Mouse (Mus musculus) hindbrain, embryonic 11.5 days (tissue): ENCODE results near the gene Prdm11. TPM values are rescaled to one million over a fixed set of nuclear protein-coding genes. Genes with fewer than 3 reads are reported as not detected.

ENCODE experiments used
- ATAC-seq: fragments of 200-750 bp; cut with Nextera tagmentation; 2 replicates; pipeline ENCODE4 v1.8.0; 2017; ENCODE audit warnings: mild to moderate bottlenecking, moderate TSS enrichment, moderate library complexity; ENCODE audit not compliant: low FRiP score
- DNase-seq: peaks from one replicate; pipeline ENCODE4 v3.0.0-alpha.2; 2015; ENCODE audit warnings: low spot score
- H3K27ac ChIP-seq: fragments of 300-500 bp; sonication (generic); 2 replicates; pipeline ENCODE4 v1.5.1; 2014; ENCODE audit warnings: mild to moderate bottlenecking, low read depth, low read length
- H3K27me3 ChIP-seq: fragments of 300-500 bp; sonication (generic); 2 replicates; pipeline ENCODE4 v1.6.1; 2014; ENCODE audit warnings: mild to moderate bottlenecking, low read length, moderate library complexity, mixed read lengths; ENCODE audit not compliant: control insufficient read depth, insufficient read depth
- H3K36me3 ChIP-seq: fragments of 300-500 bp; sonication (generic); 2 replicates; pipeline ENCODE4 v1.6.1; 2014; ENCODE audit warnings: mild to moderate bottlenecking, low read length, moderate library complexity, mixed read lengths; ENCODE audit not compliant: control insufficient read depth, insufficient read depth
- H3K4me1 ChIP-seq: fragments of 300-500 bp; sonication (generic); replicated peaks from 2 replicates; pipeline ENCODE4 v1.6.1; 2014; ENCODE audit warnings: low read length, mixed read lengths; ENCODE audit not compliant: control insufficient read depth, insufficient read depth
- H3K4me2 ChIP-seq: fragments of 300-500 bp; sonication (generic); replicated peaks from 2 replicates; pipeline ENCODE4 v1.6.1; 2014; ENCODE audit warnings: mild to moderate bottlenecking, low read depth, low read length
- H3K4me3 ChIP-seq: fragments of 300-500 bp; sonication (generic); 2 replicates; pipeline ENCODE4 v1.5.1; 2014; ENCODE audit warnings: low read depth, low read length
- H3K9ac ChIP-seq: fragments of 300-500 bp; sonication (generic); 2 replicates; pipeline ENCODE4 v1.6.1; 2014; ENCODE audit warnings: low read depth, low read length
- H3K9me3 ChIP-seq: fragments of 300-500 bp; sonication (generic); 2 replicates; pipeline ENCODE4 v1.6.1; 2016; ENCODE audit warnings: low read length; ENCODE audit not compliant: control insufficient read depth
- WGBS: fragments of 180-500 bp; shearing (Covaris S2); extraction: QIAGEN DNeasy Blood & Tissue Kit; methylation state at CpG from one replicate; pipeline ENCODE4 v1.1.7; 2014; 5-methylcytosine and 5-hydroxymethylcytosine counted together
- polyA plus RNA-seq: library from polyadenylated mRNA; unstranded; fragments of >200 nt; fragmentation: Nextera tagmentation; extraction: Ambion mirVana; gene quantifications from 2 replicates; pipeline ENCODE4 v1.2.1, GENCODE M21; 2014

Gene Prdm11
- polyA plus RNA-seq, 1 experiment from 2014 or later, result 2.2 TPM

DNA sequence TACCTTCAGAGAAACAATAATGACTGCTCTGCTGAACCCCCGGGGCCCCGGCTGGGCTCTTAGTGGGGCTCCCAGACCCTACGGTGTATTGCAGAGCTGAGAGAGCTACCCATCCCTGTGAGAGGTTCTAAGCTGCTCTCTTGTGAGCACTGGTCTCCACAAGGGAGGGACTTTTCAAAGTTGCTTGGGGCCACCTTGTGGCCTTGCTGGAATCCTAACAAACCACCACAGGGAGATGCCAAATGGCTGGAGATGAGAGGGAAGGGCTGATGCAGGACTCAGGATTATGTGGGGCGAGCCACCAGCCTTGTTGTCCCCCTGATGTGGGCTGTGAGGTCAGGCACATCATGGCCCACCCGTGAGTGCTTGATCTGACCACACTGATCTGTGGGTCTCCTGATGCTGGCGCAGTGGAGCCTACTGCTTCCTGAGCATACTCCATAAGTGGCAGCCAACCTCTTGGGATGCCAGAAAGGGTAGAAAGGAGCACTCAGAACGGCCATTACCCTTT, 58.8 kb downstream of the Prdm11 start:
- H3K9ac ChIP-seq, result no peak overlapping the region
- WGBS, result 79% methylated on average over 7 of the region's 7 CpGs
- no peaks in the 10 kb centered on the region for H3K36me3 ChIP-seq
- ATAC-seq (no peak), DNase-seq (no peak)
- H3K27me3 ChIP-seq, result no peaks in the 10 kb centered on the region
- no peak overlapping the region for H3K4me2 ChIP-seq
- H3K9me3 ChIP-seq, result no peaks in the 10 kb centered on the region
- no peaks in the 10 kb centered on the region for H3K4me1 ChIP-seq
- H3K27ac ChIP-seq, result no peak overlapping the region
- no peak overlapping the region for H3K4me3 ChIP-seq

DNA sequence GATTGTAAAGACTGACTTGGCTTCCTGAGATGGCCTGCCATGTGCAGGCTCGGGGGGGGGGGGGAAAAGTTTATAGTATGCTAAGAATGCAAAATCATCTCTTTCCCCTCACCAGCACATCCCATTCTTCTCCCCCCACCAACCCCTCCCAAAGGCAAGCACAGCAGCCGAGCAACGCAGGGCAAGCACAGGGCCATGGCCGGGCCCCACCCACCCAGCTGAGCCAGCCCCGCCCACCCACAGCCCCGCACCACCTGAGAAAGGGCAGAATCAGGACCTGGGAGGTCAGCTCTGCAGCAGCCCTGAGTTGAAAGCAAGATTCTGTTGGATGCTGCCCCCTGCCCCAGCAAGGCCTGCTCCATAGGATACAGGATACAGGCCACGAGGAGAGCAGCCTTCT, 60.4 kb downstream of the Prdm11 start:
- Histone ChIP-seq H3K4me3 (no peak overlapping the region), H3K27me3 (no peaks in the 10 kb centered on the region), H3K36me3 (no peaks in the 10 kb centered on the region), H3K4me2 (no peak overlapping the region), H3K9ac (no peak overlapping the region), H3K9me3 (no peaks in the 10 kb centered on the region), H3K27ac (no peak overlapping the region), H3K4me1 (no peaks in the 10 kb centered on the region)
- DNase-seq (no peak), ATAC-seq (no peak)
- 67% methylated on average over 7 of the region's 7 CpGs for WGBS

DNA sequence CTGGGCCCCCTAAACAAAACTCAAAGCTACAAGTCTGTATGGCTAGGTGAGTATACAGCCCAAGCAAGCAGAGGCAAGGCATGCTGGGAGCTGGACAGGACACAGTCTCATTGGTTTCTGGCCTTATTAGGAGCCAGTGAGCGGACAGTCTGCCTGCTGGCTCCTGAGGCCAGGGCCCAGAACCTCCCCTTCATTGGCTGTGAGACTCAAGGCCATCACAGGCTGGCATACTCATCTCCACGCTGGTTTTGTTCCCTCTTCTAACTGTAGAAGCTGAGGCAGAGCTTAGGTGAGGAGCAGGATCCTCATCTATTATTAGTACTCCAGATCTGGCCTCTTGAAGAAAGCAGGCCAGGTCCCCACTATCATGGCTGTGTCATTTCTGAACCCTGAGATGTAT, 60.8 kb downstream of the Prdm11 start:
- 86% methylated on average over 2 of the region's 2 CpGs for WGBS
- H3K27ac ChIP-seq, result no peak overlapping the region
- no peak for ATAC-seq
- H3K27me3 ChIP-seq, result no peaks in the 10 kb centered on the region
- no peak overlapping the region for H3K4me2 ChIP-seq
- no peak for DNase-seq
- H3K36me3 ChIP-seq, result no peaks in the 10 kb centered on the region
- no peak overlapping the region for H3K4me3 ChIP-seq
- no peak overlapping the region for H3K9ac ChIP-seq
- H3K4me1 ChIP-seq, result no peaks in the 10 kb centered on the region
- no peaks in the 10 kb centered on the region for H3K9me3 ChIP-seq

DNA sequence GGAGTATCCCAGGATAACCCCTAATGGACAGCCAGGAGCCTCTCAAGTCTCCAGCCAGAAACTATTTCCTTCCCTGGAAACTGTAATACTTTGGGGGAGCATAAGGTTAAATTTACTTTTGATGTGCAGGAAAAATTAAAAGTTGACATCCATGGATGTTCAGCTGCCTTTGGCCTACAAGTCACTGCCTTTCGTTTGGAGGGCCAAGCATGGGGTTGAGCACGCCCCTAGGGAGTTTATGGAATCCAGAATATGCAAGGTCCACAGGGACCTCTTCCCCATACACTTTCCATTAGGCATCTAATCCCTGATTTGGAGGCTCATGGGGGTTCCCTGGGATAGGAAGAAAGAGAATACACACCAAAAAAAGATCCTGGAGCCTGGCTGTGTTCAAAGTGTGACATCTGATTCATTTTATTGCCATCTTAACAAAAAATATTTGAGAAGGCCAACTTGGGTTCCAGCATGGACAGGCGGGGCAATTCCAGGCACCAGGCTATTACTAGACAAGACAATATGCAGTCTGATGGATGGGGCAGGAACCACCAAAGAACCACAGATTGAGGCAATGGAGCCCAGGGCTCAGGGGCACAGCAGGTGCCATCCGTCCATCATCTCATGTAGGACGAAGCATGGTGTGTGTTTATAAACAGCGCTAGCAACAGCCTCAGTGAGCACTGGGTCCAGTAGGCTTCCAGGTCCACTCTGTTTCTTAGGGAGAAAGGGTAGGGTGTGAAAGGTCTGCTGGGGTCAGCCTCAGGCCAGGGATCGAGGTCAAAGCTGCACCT, 61.5 kb downstream of the Prdm11 start:
- Histone ChIP-seq H3K4me2 (no peak overlapping the region), H3K4me1 (no peaks in the 10 kb centered on the region), H3K27ac (no peak overlapping the region), H3K9me3 (no peaks in the 10 kb centered on the region), H3K9ac (no peak overlapping the region), H3K27me3 (no peaks in the 10 kb centered on the region), H3K4me3 (no peak overlapping the region), H3K36me3 (no peaks in the 10 kb centered on the region)
- no peak for ATAC-seq
- WGBS, result 80% methylated on average over 7 of the region's 7 CpGs
- DNase-seq, result no peak

DNA sequence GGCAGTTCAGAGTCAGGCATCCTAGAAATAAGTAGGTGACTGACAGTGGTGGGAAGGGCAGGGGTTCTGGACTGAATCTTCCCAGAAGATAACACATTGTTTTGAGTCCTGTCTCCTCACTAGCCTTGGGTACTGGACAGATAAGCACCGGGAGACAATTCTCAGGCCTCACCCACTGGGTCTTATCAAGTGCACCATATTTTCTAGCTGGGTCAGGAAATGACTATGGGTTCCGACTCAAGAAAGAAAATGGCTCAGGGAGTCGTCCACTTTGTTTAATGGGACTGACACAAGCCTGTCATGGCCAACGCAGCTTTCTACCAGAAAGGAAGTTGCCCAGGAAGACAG, 62.7 kb downstream of the Prdm11 start:
- Histone ChIP-seq H3K27ac (no peak overlapping the region), H3K4me1 (no peaks in the 10 kb centered on the region), H3K4me3 (no peak overlapping the region), H3K36me3 (no peaks in the 10 kb centered on the region), H3K4me2 (no peak overlapping the region), H3K9me3 (no peaks in the 10 kb centered on the region), H3K27me3 (no peaks in the 10 kb centered on the region), H3K9ac (no peak overlapping the region)
- 84% methylated on average over 4 of the region's 4 CpGs for WGBS
- DNase-seq (no peak), ATAC-seq (no peak)

DNA sequence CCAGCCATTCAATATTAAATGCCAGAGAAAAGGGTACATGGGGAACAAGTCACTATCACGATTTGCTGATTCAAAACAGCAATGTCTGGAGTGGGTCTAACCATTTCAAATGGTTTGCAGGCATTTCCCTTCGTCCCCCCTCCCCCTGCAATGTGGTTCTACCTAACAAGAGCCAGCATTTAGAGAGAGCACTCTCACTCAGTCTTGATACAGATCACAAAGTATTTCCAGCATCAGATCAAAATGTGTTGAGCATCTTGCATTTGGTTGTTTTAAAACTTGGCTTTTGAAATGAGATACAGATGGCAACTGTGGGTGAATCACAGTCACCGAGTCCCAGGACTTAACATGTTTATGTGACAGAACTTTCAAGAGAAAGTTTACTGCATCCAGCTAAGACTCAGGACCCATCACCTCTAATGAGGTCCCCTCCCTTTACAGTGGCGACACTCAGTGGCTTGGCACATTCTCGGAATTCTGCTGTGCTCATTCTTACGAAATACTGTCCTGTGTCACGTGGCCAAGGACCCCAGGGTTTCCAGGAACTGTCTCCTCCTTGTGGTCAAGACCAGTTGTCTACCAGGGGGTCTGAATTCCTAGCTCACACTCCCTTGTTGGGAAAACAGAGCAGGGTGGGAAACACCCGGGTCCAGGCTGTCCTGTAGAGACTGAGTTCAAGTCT, 63.2 kb downstream of the Prdm11 start:
- Histone ChIP-seq H3K4me1 (no peaks in the 10 kb centered on the region), H3K9me3 (no peaks in the 10 kb centered on the region), H3K4me2 (no peak overlapping the region), H3K27me3 (no peaks in the 10 kb centered on the region), H3K36me3 (no peaks in the 10 kb centered on the region), H3K27ac (no peak overlapping the region), H3K4me3 (no peak overlapping the region), H3K9ac (no peak overlapping the region)
- DNase-seq, result no peak
- ATAC-seq, result no peak
- 77% methylated on average over 8 of the region's 8 CpGs for WGBS

DNA sequence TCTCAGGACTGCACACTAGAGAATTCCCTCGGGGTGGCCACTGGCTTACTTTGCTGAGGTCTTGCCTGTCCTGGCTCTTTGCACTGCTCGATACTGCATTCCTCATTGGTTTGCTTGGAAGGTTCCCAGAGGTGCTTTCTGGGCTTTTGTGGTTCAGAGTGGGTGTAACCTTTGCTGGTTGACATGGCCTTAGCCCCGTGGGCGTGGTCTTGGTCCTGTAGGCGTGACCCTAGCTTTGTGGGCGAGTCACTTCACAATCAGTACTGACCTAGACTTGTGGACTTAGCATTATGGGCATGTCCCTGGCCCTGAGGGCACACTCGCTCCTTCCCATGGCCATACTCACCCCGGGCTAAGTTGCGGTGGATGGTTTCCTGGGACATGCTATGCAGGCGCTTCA, 65.8 kb downstream of the Prdm11 start:
- H3K36me3 ChIP-seq, result no peaks in the 10 kb centered on the region
- H3K4me3 ChIP-seq, result no peak overlapping the region
- no peak overlapping the region for H3K4me2 ChIP-seq
- H3K27ac ChIP-seq, result no peak overlapping the region
- DNase-seq (no peak), ATAC-seq (no peak)
- no peaks in the 10 kb centered on the region for H3K9me3 ChIP-seq
- H3K4me1 ChIP-seq, result no peaks in the 10 kb centered on the region
- no peaks in the 10 kb centered on the region for H3K27me3 ChIP-seq
- no peak overlapping the region for H3K9ac ChIP-seq
- WGBS, result 87% methylated on average over 10 of the region's 10 CpGs

DNA sequence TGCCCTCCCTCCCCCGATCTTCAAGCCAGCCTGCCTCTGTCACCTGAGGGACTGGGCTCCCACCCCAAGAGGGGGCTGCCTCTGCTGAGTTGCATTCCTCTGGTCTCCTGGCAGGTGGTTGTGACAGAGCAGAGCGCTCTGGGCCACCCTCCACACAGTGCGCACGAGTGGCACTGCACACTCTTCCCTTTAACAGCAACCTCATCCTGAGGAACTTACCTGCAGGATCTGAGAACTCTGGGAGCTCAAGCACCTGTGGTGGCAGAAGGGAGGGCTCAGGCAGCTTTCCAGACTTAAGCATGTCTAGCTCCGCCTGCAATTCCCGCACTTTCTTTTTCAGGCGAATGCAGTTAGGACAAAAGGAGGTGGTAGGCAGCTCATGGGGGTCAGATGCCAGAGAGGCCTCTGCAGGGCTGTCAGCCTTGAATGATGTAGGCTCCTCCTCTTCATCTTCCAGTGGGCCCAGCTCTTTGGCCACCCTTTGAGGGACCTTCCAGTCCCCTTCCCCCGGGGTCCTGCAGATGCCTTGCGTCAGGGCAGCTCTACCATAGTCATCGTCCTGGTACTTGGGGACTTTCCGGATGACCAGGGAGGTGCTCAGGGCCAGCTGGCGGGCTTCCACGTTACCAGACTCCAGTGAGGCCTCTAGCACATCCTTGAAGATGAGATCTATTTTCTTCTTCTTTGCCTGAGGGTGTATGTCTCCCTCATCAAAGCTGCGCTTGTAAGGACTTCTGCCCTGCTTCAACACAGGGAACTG, 70.8 kb downstream of the Prdm11 start:
- DNase-seq (no peak), ATAC-seq (no peak)
- Histone ChIP-seq H3K27ac (no peak overlapping the region), H3K36me3 (no peaks in the 10 kb centered on the region), H3K4me1 (no peaks in the 10 kb centered on the region), H3K4me3 (no peak overlapping the region), H3K9me3 (no peaks in the 10 kb centered on the region), H3K9ac (no peak overlapping the region), H3K27me3 (no peaks in the 10 kb centered on the region), H3K4me2 (no peak overlapping the region)
- 72% methylated on average over 14 of the region's 14 CpGs for WGBS
